Mouse (Mus musculus): Measurements from ENCODE around the gene Dmkn. TPM values are rescaled to one million over a fixed set of nuclear protein-coding genes. Genes with fewer than 3 reads are reported as not detected.
"Not testable (repeated sequence)": the region's sequence is repeated elsewhere in the genome, so short reads cannot be mapped to it uniquely, and the experiment has no call there.

Dmkn gene
- polyA plus RNA-seq, 1 experiment, result not detected

DNA sequence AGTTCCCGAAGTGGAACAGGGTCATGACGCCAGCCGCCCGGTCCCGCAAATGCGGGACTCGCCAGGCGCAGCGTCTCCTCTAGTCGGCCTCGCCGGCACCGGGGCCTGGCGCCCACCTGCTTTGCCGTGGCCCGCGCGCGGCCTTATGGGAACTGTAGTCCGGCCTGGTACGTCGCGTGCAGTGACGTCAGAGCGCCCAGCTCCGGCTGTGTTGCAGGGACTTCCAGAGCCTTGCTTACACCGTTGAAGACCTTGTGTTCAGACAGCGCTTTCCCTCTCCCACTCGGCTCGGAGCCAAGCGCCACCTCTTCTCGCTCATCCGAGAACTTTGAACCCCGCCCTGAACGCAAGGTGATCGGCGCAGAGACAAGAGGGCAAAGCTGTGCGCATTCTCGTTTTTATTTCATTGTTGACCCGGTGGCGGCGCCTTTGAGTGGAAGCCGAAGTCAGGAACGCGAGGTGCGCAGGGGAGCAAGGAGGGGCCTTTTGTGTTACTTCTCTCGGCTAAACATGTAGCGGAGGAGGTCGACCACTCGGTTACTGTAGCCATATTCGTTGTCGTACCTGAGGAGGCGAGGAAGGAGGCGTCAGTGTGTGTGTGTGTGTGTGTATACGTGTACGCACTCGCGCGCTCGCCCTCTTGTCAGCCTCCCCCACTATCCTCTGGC lies 34.0 kb upstream of the Dmkn start, which contains the start of gene Tmem147:
Tmem147 (minus strand) TSS at position 145 of the 668 bp plus-strand sequence.
- Histone ChIP-seq H3K4me1 (ENCODE audit: control insufficient read depth, insufficient read depth, low read length) (peaks cover 17% of the 10 kb centered on the region), H3K27ac (ENCODE audit: insufficient read depth, low read depth, low read length) (peak within 1 kb of the TSS; percentile 83), H3K4me3 (ENCODE audit: insufficient read depth, low read depth, low read length) (peak within 1 kb of the TSS; percentile 74)
- TF ChIP-seq POLR2A (IDR thresholded peaks at IDR 0.05; ENCODE audit: insufficient read depth, low read depth, low read length), result peak; percentile 86
- no peak for TF ChIP-seq CTCF (IDR thresholded peaks at IDR 0.05; ENCODE audit: insufficient read depth, low read depth, low read length)
- under 1% methylated on average over 60 of the region's 60 CpGs for WGBS

- H3K4me3 ChIP-seq (ENCODE audit: insufficient read depth, low read depth, low read length), result peak overlapping the region; percentile 74
- H3K4me1 ChIP-seq (ENCODE audit: control insufficient read depth, insufficient read depth, low read length), result peaks cover 17% of the 10 kb centered on the region
- WGBS, result 6% methylated on average over 18 of the region's 22 CpGs
- peak overlapping the region; percentile 83 for H3K27ac ChIP-seq (ENCODE audit: insufficient read depth, low read depth, low read length)
Observed at GRCm38 (mm10) chr7:30730064-30730722, 33.4 kb upstream of the Dmkn start.

GRCm38 (mm10) chr7:30736211-30736610 lies 27.3 kb upstream of the Dmkn start:
- H3K4me1 ChIP-seq (ENCODE audit: control insufficient read depth, insufficient read depth, low read length), result peaks cover 19% of the 10 kb centered on the region
- no peak for TF ChIP-seq POLR2A (IDR thresholded peaks at IDR 0.05; ENCODE audit: insufficient read depth, low read depth, low read length)
- TF ChIP-seq CTCF (IDR thresholded peaks at IDR 0.05; ENCODE audit: insufficient read depth, low read depth, low read length), result no peak
- no peak overlapping the region for H3K27ac ChIP-seq (ENCODE audit: insufficient read depth, low read depth, low read length)
- H3K4me3 ChIP-seq (ENCODE audit: insufficient read depth, low read depth, low read length), result no peak overlapping the region
- WGBS, result 48% methylated on average over 3 of the region's 3 CpGs

- H3K27ac ChIP-seq (ENCODE audit: insufficient read depth, low read depth, low read length); H3K4me3 ChIP-seq (ENCODE audit: insufficient read depth, low read depth, low read length); H3K4me1 ChIP-seq (ENCODE audit: control insufficient read depth, insufficient read depth, low read length): not testable (repeated sequence)
- 84% methylated on average over 2 of the region's 2 CpGs for WGBS
Observed at GRCm38 (mm10) chr7:30742570-30742969, 21.0 kb upstream of the Dmkn start.

DNA sequence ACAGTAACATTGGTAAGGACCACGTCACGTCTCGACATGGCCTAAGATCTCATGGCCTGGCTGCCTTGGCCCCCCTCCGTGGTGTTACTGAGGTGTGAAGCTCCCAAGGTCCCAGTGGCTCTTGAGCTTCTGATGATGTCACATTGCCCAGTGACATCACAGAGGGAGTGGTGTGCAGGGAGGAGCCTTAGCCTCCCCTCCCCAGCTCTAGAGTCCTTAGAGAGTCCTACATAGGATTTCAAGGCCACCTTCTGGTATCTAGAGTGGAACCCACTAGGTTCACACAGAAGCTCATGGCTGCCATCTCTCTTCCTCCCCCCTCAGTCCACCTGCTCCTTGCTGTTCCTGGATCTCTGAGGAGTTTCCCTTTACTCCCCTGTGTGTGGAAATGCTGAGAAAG lies 19.9 kb upstream of the Dmkn start, which contains the start of gene Gapdhs:
Gapdhs (minus strand) TSS at position 65 of the 400 bp plus-strand sequence.
- not testable (repeated sequence) for H3K4me3 ChIP-seq (ENCODE audit: insufficient read depth, low read depth, low read length); H3K27ac ChIP-seq (ENCODE audit: insufficient read depth, low read depth, low read length); H3K4me1 ChIP-seq (ENCODE audit: control insufficient read depth, insufficient read depth, low read length)
- 93% methylated on average over 3 of the region's 4 CpGs for WGBS

- WGBS, result 41% methylated on average over 4 of the region's 4 CpGs
- TF ChIP-seq CTCF (IDR thresholded peaks at IDR 0.05; ENCODE audit: insufficient read depth, low read depth, low read length), result no peak
- TF ChIP-seq POLR2A (IDR thresholded peaks at IDR 0.05; ENCODE audit: insufficient read depth, low read depth, low read length), result no peak
Observed at GRCm38 (mm10) chr7:30744022-30744598, 19.4 kb upstream of the Dmkn start.

GRCm38 (mm10) chr7:30747525-30748204 lies 15.9 kb upstream of the Dmkn start:
- TF ChIP-seq CTCF (IDR thresholded peaks at IDR 0.05; ENCODE audit: insufficient read depth, low read depth, low read length), result no peak
- no peak for TF ChIP-seq POLR2A (IDR thresholded peaks at IDR 0.05; ENCODE audit: insufficient read depth, low read depth, low read length)
- Histone ChIP-seq H3K4me1 (ENCODE audit: control insufficient read depth, insufficient read depth, low read length) (peaks cover 25% of the 10 kb centered on the region), H3K4me3 (ENCODE audit: insufficient read depth, low read depth, low read length) (no peak overlapping the region), H3K27ac (ENCODE audit: insufficient read depth, low read depth, low read length) (no peak overlapping the region)
- 88% methylated on average over 7 of the region's 7 CpGs for WGBS

More at GRCm38 (mm10) chr7:30744022-30744598, 19.4 kb upstream of the Dmkn start:
- H3K4me3 ChIP-seq (ENCODE audit: insufficient read depth, low read depth, low read length), result no peak overlapping the region
- no peak overlapping the region for H3K27ac ChIP-seq (ENCODE audit: insufficient read depth, low read depth, low read length)
- peaks cover 3% of the 10 kb centered on the region; the same call in 1 of the 2 replicates for H3K4me1 ChIP-seq (ENCODE audit: control insufficient read depth, insufficient read depth, low read length)

DNA sequence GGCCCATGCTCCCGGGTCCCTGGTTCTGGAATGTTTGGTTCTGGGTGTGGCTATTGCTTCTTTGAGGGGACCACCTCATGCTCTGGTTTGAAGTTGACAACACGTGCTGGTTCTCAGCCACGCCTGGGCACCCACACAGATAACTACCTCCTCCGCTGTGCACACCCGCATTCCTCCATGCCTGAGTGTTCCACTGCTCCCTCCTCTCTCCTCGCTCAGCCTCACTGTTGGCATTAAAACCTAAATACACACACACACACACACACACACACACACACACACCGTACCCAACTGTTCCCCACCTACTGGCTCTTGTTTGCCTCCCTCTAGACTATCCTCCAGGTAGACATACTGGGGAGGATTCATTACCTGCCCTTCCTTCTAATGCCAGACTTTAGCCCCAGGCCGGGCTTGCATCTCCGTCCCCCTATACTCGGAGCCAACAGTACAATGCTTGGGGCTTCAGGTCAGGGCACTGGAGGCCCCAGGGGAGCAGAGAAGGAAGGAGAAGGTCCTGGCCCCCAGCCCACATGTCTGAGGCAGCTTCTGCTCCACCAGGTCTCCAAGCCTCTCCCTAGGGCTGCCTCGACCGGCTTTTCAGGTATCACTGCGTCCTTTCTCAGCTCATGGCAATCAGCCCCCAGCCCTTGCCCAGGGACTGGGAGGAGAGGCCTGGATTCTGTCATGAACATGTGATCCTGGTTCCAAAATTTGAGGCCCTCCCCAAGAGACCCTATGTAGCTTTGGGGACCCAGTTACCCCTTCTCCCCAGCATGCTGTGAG lies 13.5 kb upstream of the Dmkn start:
- 73% methylated on average over 13 of the region's 13 CpGs for WGBS
- no peak for TF ChIP-seq CTCF (IDR thresholded peaks at IDR 0.05; ENCODE audit: insufficient read depth, low read depth, low read length)
- no peak for TF ChIP-seq POLR2A (IDR thresholded peaks at IDR 0.05; ENCODE audit: insufficient read depth, low read depth, low read length)
- H3K4me3 ChIP-seq (ENCODE audit: insufficient read depth, low read depth, low read length), result no peak overlapping the region
- H3K27ac ChIP-seq (ENCODE audit: insufficient read depth, low read depth, low read length), result no peak overlapping the region
- H3K4me1 ChIP-seq (ENCODE audit: control insufficient read depth, insufficient read depth, low read length), result peaks cover 29% of the 10 kb centered on the region

Measured in olfactory bulb, adult 2 months (tissue).